Mouse (Mus musculus): Measurements from ENCODE around the gene Plekha6.

- no peak for TF ChIP-seq POLR2A (IDR thresholded peaks at IDR 0.05; ENCODE audit: control insufficient read depth in 1 of 2, insufficient read depth in 1 of 2, low read depth in 1 of 2, low read length in 2 of 2, poor library complexity in 1 of 2)
- TF ChIP-seq MAZ (IDR thresholded peaks at IDR 0.05; ENCODE audit: low read depth, low read length) = no peak
- TF ChIP-seq CTCF (IDR thresholded peaks at IDR 0.05 in 2 of 3, conservative IDR thresholded peaks at IDR 0.05 in 1 of 3; ENCODE audit: control insufficient read depth in 1 of 3, insufficient read depth in 1 of 3, low read depth in 2 of 3, low read length in 3 of 3, poor library complexity in 1 of 3, severe bottlenecking in 1 of 3) = no peak
- no peak for TF ChIP-seq TAL1 (IDR thresholded peaks at IDR 0.05; ENCODE audit: low read length)
- no peak for TF ChIP-seq MAX (IDR thresholded peaks at IDR 0.05; ENCODE audit: low read length)
- TF ChIP-seq MAFK (IDR thresholded peaks at IDR 0.05; ENCODE audit: borderline replicate concordance, low read depth, low read length) = no peak
- no peak for TF ChIP-seq CHD2 (IDR thresholded peaks at IDR 0.05; ENCODE audit: low read length)
- no peak for TF ChIP-seq ZMIZ1 (IDR thresholded peaks at IDR 0.05; ENCODE audit: low read depth, low read length)
Observed at GRCm38 (mm10) chr1:133227378-133227777, 63.4 kb downstream of the Plekha6 start.

All from MEL (cell line).